Mouse (Mus musculus) forebrain, embryonic 10.5 days (tissue): ENCODE data around the gene Olfr433. TPM values are rescaled to one million over a fixed set of nuclear protein-coding genes. Genes with fewer than 3 reads are reported as not detected.
"Not testable (repeated sequence)": the region's sequence is repeated elsewhere in the genome, so short reads cannot be mapped to it uniquely, and the experiment has no call there.

Experiments
- DNase-seq: peaks from one replicate; pipeline ENCODE4 v3.0.0-alpha.2; 2017; ENCODE audit warnings: low spot score; ENCODE audit errors: extremely low spot score
- H3K27ac ChIP-seq: fragments of 300-500 bp; sonication (generic); 2 replicates; pipeline ENCODE4 v1.5.1; 2016; ENCODE audit warnings: mild to moderate bottlenecking
- H3K27me3 ChIP-seq: fragments of 300-500 bp; sonication (generic); 2 replicates; pipeline ENCODE4 v1.6.1; 2016; ENCODE audit warnings: mild to moderate bottlenecking; ENCODE audit not compliant: poor library complexity, severe bottlenecking
- H3K36me3 ChIP-seq: fragments of 300-500 bp; sonication (generic); replicated peaks from 2 replicates; pipeline ENCODE4 v1.6.1; 2016; ENCODE audit warnings: mild to moderate bottlenecking, moderate library complexity
- H3K4me1 ChIP-seq: fragments of 300-500 bp; sonication (generic); 2 replicates; pipeline ENCODE4 v1.6.1; 2016
- H3K4me3 ChIP-seq: fragments of 300-500 bp; sonication (generic); 2 replicates; pipeline ENCODE4 v1.5.1; 2016; ENCODE audit warnings: mild to moderate bottlenecking, moderate library complexity
- H3K9me3 ChIP-seq: fragments of 300-500 bp; sonication (generic); 2 replicates; pipeline ENCODE4 v1.6.1; 2016; ENCODE audit warnings: mild to moderate bottlenecking, moderate library complexity
- WGBS: fragments of 180-500 bp; shearing (Covaris S2); methylation state at CpG from one replicate; pipeline ENCODE4 v1.1.7; 2016; 5-methylcytosine and 5-hydroxymethylcytosine counted together
- polyA plus RNA-seq: library from polyadenylated mRNA; unstranded; fragments of >200 nt; fragmentation: Nextera tagmentation; extraction: Ambion mirVana; gene quantifications from 2 replicates; pipeline ENCODE4 v1.2.1, GENCODE M21; 2016

Olfr433 gene
- not detected in 2 replicates for polyA plus RNA-seq

GRCm38 (mm10) chr1:174040523-174041177 is at the start of gene Olfr433:
Gene Olfr433 (plus strand): TSS chr1:174040705.
- H3K4me1 ChIP-seq = no peaks in the 10 kb centered on the region
- DNase-seq = no peak
- H3K9me3 ChIP-seq = no peaks in the 10 kb centered on the region
- WGBS = 91% methylated on average over 7 of the region's 7 CpGs
- H3K4me3 ChIP-seq = no peak within 1 kb of the TSS
- H3K27me3 ChIP-seq = no peaks in the 10 kb centered on the region
- H3K36me3 ChIP-seq = no peaks in the 10 kb centered on the region
- no peak within 1 kb of the TSS for H3K27ac ChIP-seq

GRCm38 (mm10) chr1:173995003-173995402 is 45.5 kb upstream of the Olfr433 start:
- Histone ChIP-seq H3K9me3 (no peaks in the 10 kb centered on the region), H3K27me3 (no peaks in the 10 kb centered on the region), H3K4me1 (no peaks in the 10 kb centered on the region), H3K4me3 (no peak overlapping the region), H3K27ac (no peak overlapping the region), H3K36me3 (no peaks in the 10 kb centered on the region)
- 91% methylated on average over 4 of the region's 4 CpGs for WGBS
- DNase-seq = no peak

- H3K36me3 ChIP-seq, H3K9me3 ChIP-seq, H3K4me3 ChIP-seq, H3K27me3 ChIP-seq, H3K4me1 ChIP-seq, H3K27ac ChIP-seq, DNase-seq: not testable (repeated sequence)
- 85% methylated on average over 2 of the region's 3 CpGs for WGBS
Observed at GRCm38 (mm10) chr1:174004352-174005109, 36.0 kb upstream of the Olfr433 start.

- not testable (repeated sequence) for H3K27me3 ChIP-seq, H3K4me1 ChIP-seq, H3K9me3 ChIP-seq, DNase-seq, H3K36me3 ChIP-seq, H3K4me3 ChIP-seq, H3K27ac ChIP-seq
Observed at GRCm38 (mm10) chr1:174007050-174007449, 33.5 kb upstream of the Olfr433 start.

- Histone ChIP-seq H3K27me3 (no peaks in the 10 kb centered on the region), H3K36me3 (no peaks in the 10 kb centered on the region), H3K4me1 (no peaks in the 10 kb centered on the region), H3K9me3 (no peaks in the 10 kb centered on the region), H3K27ac (no peak within 1 kb of the TSS), H3K4me3 (no peak within 1 kb of the TSS)
- 83% methylated on average over 1 of the region's 1 CpGs for WGBS
- DNase-seq = no peak
Observed at GRCm38 (mm10) chr1:174031698-174032097, 8.8 kb upstream of the Olfr433 start, which contains the start of gene Ifi205. Gene Ifi205 (minus strand): TSS chr1:174031810.

GRCm38 (mm10) chr1:174035841-174036240 is 4.7 kb upstream of the Olfr433 start:
- no peak overlapping the region for H3K4me3 ChIP-seq
- WGBS = 60% methylated on average over 4 of the region's 4 CpGs
- no peaks in the 10 kb centered on the region for H3K4me1 ChIP-seq
- H3K9me3 ChIP-seq = no peaks in the 10 kb centered on the region
- DNase-seq = no peak
- H3K27me3 ChIP-seq = no peaks in the 10 kb centered on the region
- H3K36me3 ChIP-seq = no peaks in the 10 kb centered on the region
- H3K27ac ChIP-seq = no peak overlapping the region

- Histone ChIP-seq H3K36me3 (no peaks in the 10 kb centered on the region), H3K4me3 (no peak overlapping the region), H3K9me3 (no peaks in the 10 kb centered on the region), H3K4me1 (no peaks in the 10 kb centered on the region), H3K27ac (no peak overlapping the region), H3K27me3 (no peaks in the 10 kb centered on the region)
- DNase-seq = no peak
- 93% methylated on average over 3 of the region's 3 CpGs for WGBS
Observed at GRCm38 (mm10) chr1:174038480-174038879, 2.0 kb upstream of the Olfr433 start.

GRCm38 (mm10) chr1:174042091-174042884 is 1.8 kb downstream of the Olfr433 start:
- H3K9me3 ChIP-seq, H3K27ac ChIP-seq, H3K36me3 ChIP-seq, H3K4me3 ChIP-seq, H3K4me1 ChIP-seq, DNase-seq, H3K27me3 ChIP-seq: not testable (repeated sequence)
- 93% methylated on average over 12 of the region's 12 CpGs for WGBS

- Histone ChIP-seq H3K4me1 (no peaks in the 10 kb centered on the region), H3K9me3 (no peaks in the 10 kb centered on the region), H3K27me3 (no peaks in the 10 kb centered on the region), H3K4me3 (no peak overlapping the region), H3K36me3 (no peaks in the 10 kb centered on the region), H3K27ac (no peak overlapping the region)
- 76% methylated on average over 2 of the region's 2 CpGs for WGBS
- no peak for DNase-seq
Observed at GRCm38 (mm10) chr1:174044431-174044830, 3.9 kb downstream of the Olfr433 start.

- not testable (repeated sequence) for H3K9me3 ChIP-seq, H3K4me3 ChIP-seq, H3K4me1 ChIP-seq, H3K27ac ChIP-seq, H3K36me3 ChIP-seq, DNase-seq, H3K27me3 ChIP-seq
- WGBS = 89% methylated on average over 6 of the region's 6 CpGs
Observed at GRCm38 (mm10) chr1:174048227-174048626, 7.7 kb downstream of the Olfr433 start.

GRCm38 (mm10) chr1:174048893-174049292 is 8.4 kb downstream of the Olfr433 start, which contains the start of gene Olfr432:
Gene Olfr432 (plus strand): TSS chr1:174049205.
- H3K4me3 ChIP-seq = no peak within 1 kb of the TSS
- 75% methylated on average over 2 of the region's 2 CpGs for WGBS
- no peak for DNase-seq

GRCm38 (mm10) chr1:174049357-174049756 is 8.9 kb downstream of the Olfr433 start:
- H3K4me3 ChIP-seq, H3K27me3 ChIP-seq, H3K27ac ChIP-seq, DNase-seq, H3K4me1 ChIP-seq, H3K9me3 ChIP-seq, H3K36me3 ChIP-seq: not testable (repeated sequence)
- WGBS = 87% methylated on average over 4 of the region's 4 CpGs

More at GRCm38 (mm10) chr1:174048893-174049292, 8.4 kb downstream of the Olfr433 start, which contains the start of gene Olfr432:
- Histone ChIP-seq H3K27ac (no peak within 1 kb of the TSS), H3K27me3 (no peaks in the 10 kb centered on the region), H3K36me3 (no peaks in the 10 kb centered on the region), H3K4me1 (no peaks in the 10 kb centered on the region), H3K9me3 (no peaks in the 10 kb centered on the region)

GRCm38 (mm10) chr1:174050532-174050931 is 10.0 kb downstream of the Olfr433 start:
- Histone ChIP-seq H3K27ac (no peak overlapping the region), H3K4me1 (no peaks in the 10 kb centered on the region), H3K36me3 (no peaks in the 10 kb centered on the region), H3K9me3 (no peaks in the 10 kb centered on the region), H3K4me3 (no peak overlapping the region), H3K27me3 (no peaks in the 10 kb centered on the region)
- 87% methylated on average over 4 of the region's 4 CpGs for WGBS
- DNase-seq = no peak
